Mouse (Mus musculus): ENCODE results near the gene Tcf7l2. TPM values are rescaled to one million over a fixed set of nuclear protein-coding genes. Genes with fewer than 3 reads are reported as not detected.

Tcf7l2 gene
- polyA plus RNA-seq, 1 experiment, result 2.8 TPM

GRCm38 (mm10) chr19:55758158-55758557 is 16.5 kb downstream of the Tcf7l2 start:
- peaks cover 2% of the 10 kb centered on the region; the same call in 1 of the 2 replicates for H3K9me3 ChIP-seq (ENCODE audit: control insufficient read depth, low read length)
- H3K27me3 ChIP-seq (ENCODE audit: control insufficient read depth), result no peaks in the 10 kb centered on the region
- no peak for TF ChIP-seq TAL1 (IDR thresholded peaks at IDR 0.05; ENCODE audit: low read length)
- no peak for TF ChIP-seq GATA1 (IDR thresholded peaks at IDR 0.05; ENCODE audit: low read length)
- no peaks in the 10 kb centered on the region; the same call in 1 of the 2 replicates for H3K36me3 ChIP-seq (ENCODE audit: control insufficient read depth)
- no peak overlapping the region for H3K4me3 ChIP-seq (replicated peaks)
- H3K4me1 ChIP-seq (ENCODE audit: control insufficient read depth), result no peaks in the 10 kb centered on the region

- peaks cover 3% of the 10 kb centered on the region for H3K27me3 ChIP-seq (ENCODE audit: control insufficient read depth)
- H3K36me3 ChIP-seq (ENCODE audit: control insufficient read depth), result peaks cover 2% of the 10 kb centered on the region; the same call in 1 of the 2 replicates
- peaks cover 2% of the 10 kb centered on the region; the same call in 1 of the 2 replicates for H3K9me3 ChIP-seq (ENCODE audit: control insufficient read depth, low read length)
- no peak overlapping the region for H3K4me3 ChIP-seq (replicated peaks)
- H3K4me1 ChIP-seq (ENCODE audit: control insufficient read depth), result no peaks in the 10 kb centered on the region
- TF ChIP-seq TAL1 (IDR thresholded peaks at IDR 0.05; ENCODE audit: low read length), result no peak
- no peak for TF ChIP-seq GATA1 (IDR thresholded peaks at IDR 0.05; ENCODE audit: low read length)
Measured at GRCm38 (mm10) chr19:55759006-55759405, 17.4 kb downstream of the Tcf7l2 start.

- Histone ChIP-seq H3K4me1 (ENCODE audit: control insufficient read depth) (no peaks in the 10 kb centered on the region), H3K36me3 (ENCODE audit: control insufficient read depth) (peaks cover 2% of the 10 kb centered on the region; the same call in 1 of the 2 replicates), H3K27me3 (ENCODE audit: control insufficient read depth) (peaks cover 3% of the 10 kb centered on the region), H3K4me3 (replicated peaks) (no peak overlapping the region), H3K9me3 (ENCODE audit: control insufficient read depth, low read length) (peaks cover 2% of the 10 kb centered on the region; the same call in 1 of the 2 replicates)
- no peak for TF ChIP-seq GATA1 (IDR thresholded peaks at IDR 0.05; ENCODE audit: low read length)
- TF ChIP-seq TAL1 (IDR thresholded peaks at IDR 0.05; ENCODE audit: low read length), result no peak
Measured at GRCm38 (mm10) chr19:55761086-55761485, 19.5 kb downstream of the Tcf7l2 start.

DNA sequence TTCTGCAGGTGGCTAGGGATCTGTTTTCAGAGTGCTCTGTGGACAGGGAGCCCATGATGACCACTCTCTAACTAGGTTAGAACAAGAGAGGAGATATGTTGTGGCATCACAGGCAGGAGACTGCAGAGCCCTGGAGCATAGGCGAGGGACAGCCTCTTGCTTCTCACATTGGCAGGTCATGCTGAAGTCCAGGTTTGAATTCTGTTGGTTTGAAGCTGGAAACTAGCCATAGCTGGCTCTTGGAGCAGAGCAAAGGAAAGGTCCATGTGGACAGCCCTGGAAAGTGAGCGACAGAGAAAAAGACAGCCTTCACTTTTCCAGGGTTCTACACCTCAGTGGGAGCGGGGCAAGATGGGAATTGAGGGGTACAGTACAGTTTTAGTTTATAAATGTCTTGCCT is 20.6 kb downstream of the Tcf7l2 start:
- TF ChIP-seq GATA1 (IDR thresholded peaks at IDR 0.05; ENCODE audit: low read length) (no peak), TAL1 (IDR thresholded peaks at IDR 0.05; ENCODE audit: low read length) (no peak)
- Histone ChIP-seq H3K9me3 (ENCODE audit: control insufficient read depth, low read length) (peaks cover 2% of the 10 kb centered on the region; the same call in 1 of the 2 replicates), H3K36me3 (ENCODE audit: control insufficient read depth) (peaks cover 2% of the 10 kb centered on the region; the same call in 1 of the 2 replicates), H3K4me3 (replicated peaks) (no peak overlapping the region), H3K27me3 (ENCODE audit: control insufficient read depth) (peaks cover 10% of the 10 kb centered on the region), H3K4me1 (ENCODE audit: control insufficient read depth) (no peaks in the 10 kb centered on the region)

GRCm38 (mm10) chr19:55765814-55766213 is 24.2 kb downstream of the Tcf7l2 start:
- Histone ChIP-seq H3K36me3 (ENCODE audit: control insufficient read depth) (peaks cover 2% of the 10 kb centered on the region; the same call in 1 of the 2 replicates), H3K27me3 (ENCODE audit: control insufficient read depth) (peaks cover 20% of the 10 kb centered on the region), H3K9me3 (ENCODE audit: control insufficient read depth, low read length) (peaks cover 2% of the 10 kb centered on the region; the same call in 1 of the 2 replicates), H3K4me3 (replicated peaks) (no peak overlapping the region), H3K4me1 (ENCODE audit: control insufficient read depth) (no peaks in the 10 kb centered on the region; the same call in 1 of the 2 replicates)
- no peak for TF ChIP-seq TAL1 (IDR thresholded peaks at IDR 0.05; ENCODE audit: low read length)
- no peak for TF ChIP-seq GATA1 (IDR thresholded peaks at IDR 0.05; ENCODE audit: low read length)

DNA sequence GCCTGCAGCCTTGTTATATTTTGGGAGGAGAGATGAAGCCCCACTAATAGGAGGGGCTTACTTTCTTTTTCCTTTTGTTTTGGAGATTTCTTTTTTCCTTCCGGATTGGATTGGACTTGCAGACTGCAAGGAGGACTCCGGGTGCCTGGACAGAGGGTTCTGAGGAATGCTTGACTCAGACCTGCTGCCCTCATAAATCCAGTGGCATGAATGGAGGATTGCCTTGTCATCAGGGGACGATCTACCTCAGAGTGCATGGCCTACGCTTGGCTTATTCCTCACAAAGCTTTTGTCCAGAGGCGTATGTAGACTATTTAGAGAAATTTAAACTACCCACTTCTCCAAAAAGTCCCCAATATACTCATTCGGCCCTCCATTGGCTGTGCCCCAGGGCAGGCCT is 25.5 kb downstream of the Tcf7l2 start:
- Histone ChIP-seq H3K4me3 (replicated peaks) (no peak overlapping the region), H3K4me1 (ENCODE audit: control insufficient read depth) (no peaks in the 10 kb centered on the region; the same call in 1 of the 2 replicates), H3K9me3 (ENCODE audit: control insufficient read depth, low read length) (peaks cover 2% of the 10 kb centered on the region; the same call in 1 of the 2 replicates), H3K36me3 (ENCODE audit: control insufficient read depth) (peaks cover 2% of the 10 kb centered on the region; the same call in 1 of the 2 replicates), H3K27me3 (ENCODE audit: control insufficient read depth) (peaks cover 20% of the 10 kb centered on the region)
- TF ChIP-seq TAL1 (IDR thresholded peaks at IDR 0.05; ENCODE audit: low read length) (no peak), GATA1 (IDR thresholded peaks at IDR 0.05; ENCODE audit: low read length) (no peak)

- Histone ChIP-seq H3K4me3 (replicated peaks) (no peak overlapping the region), H3K36me3 (ENCODE audit: control insufficient read depth) (peaks cover 2% of the 10 kb centered on the region; the same call in 1 of the 2 replicates), H3K4me1 (ENCODE audit: control insufficient read depth) (no peaks in the 10 kb centered on the region; the same call in 1 of the 2 replicates), H3K27me3 (ENCODE audit: control insufficient read depth) (peaks cover 20% of the 10 kb centered on the region), H3K9me3 (ENCODE audit: control insufficient read depth, low read length) (peaks cover 2% of the 10 kb centered on the region; the same call in 1 of the 2 replicates)
- TF ChIP-seq GATA1 (IDR thresholded peaks at IDR 0.05; ENCODE audit: low read length) (no peak), TAL1 (IDR thresholded peaks at IDR 0.05; ENCODE audit: low read length) (no peak)
Measured at GRCm38 (mm10) chr19:55767579-55767978, 26.0 kb downstream of the Tcf7l2 start.

GRCm38 (mm10) chr19:55768246-55768645 is 26.6 kb downstream of the Tcf7l2 start:
- peaks cover 20% of the 10 kb centered on the region for H3K27me3 ChIP-seq (ENCODE audit: control insufficient read depth)
- H3K4me1 ChIP-seq (ENCODE audit: control insufficient read depth), result no peaks in the 10 kb centered on the region; the same call in 1 of the 2 replicates
- TF ChIP-seq GATA1 (IDR thresholded peaks at IDR 0.05; ENCODE audit: low read length) (no peak), TAL1 (IDR thresholded peaks at IDR 0.05; ENCODE audit: low read length) (no peak)
- H3K9me3 ChIP-seq (ENCODE audit: control insufficient read depth, low read length), result no peaks in the 10 kb centered on the region
- H3K36me3 ChIP-seq (ENCODE audit: control insufficient read depth), result peaks cover 2% of the 10 kb centered on the region; the same call in 1 of the 2 replicates
- no peak overlapping the region for H3K4me3 ChIP-seq (replicated peaks)

GRCm38 (mm10) chr19:55768889-55769288 is 27.3 kb downstream of the Tcf7l2 start:
- Histone ChIP-seq H3K27me3 (ENCODE audit: control insufficient read depth) (peaks cover 19% of the 10 kb centered on the region), H3K4me1 (ENCODE audit: control insufficient read depth) (no peaks in the 10 kb centered on the region; the same call in 1 of the 2 replicates), H3K4me3 (replicated peaks) (no peak overlapping the region), H3K36me3 (ENCODE audit: control insufficient read depth) (peaks cover under 1% of the 10 kb centered on the region; the same call in 1 of the 2 replicates), H3K9me3 (ENCODE audit: control insufficient read depth, low read length) (no peaks in the 10 kb centered on the region)
- TF ChIP-seq GATA1 (IDR thresholded peaks at IDR 0.05; ENCODE audit: low read length) (no peak), TAL1 (IDR thresholded peaks at IDR 0.05; ENCODE audit: low read length) (no peak)
